In genomic region chr9:62724175-62724574, GRCm38 (mm10) we compare ENCODE assay signal across 23 mouse cellular contexts. TPM values are rescaled to one million over a fixed set of nuclear protein-coding genes. Genes with fewer than 3 reads are reported as not detected.
DNase-seq lines count a peak whose midpoint lies in the region; ATAC-seq and TF ChIP-seq lines count a peak whose summit lies in the region.
"Had no signal": no experiment of that assay in that cellular context is flagged by ENCODE, and none has a peak within 500 bp of the region (broad histone marks: within the 10 kb centered on the region; RNA-seq: fewer than 3 reads in every experiment).

No protein-coding gene starts in this region.

- peaks cover 23% of the 10 kb centered on the region for H3K4me1 ChIP-seq in heart, embryonic 12.5 days (replicated peaks)
- peaks cover 42% of the 10 kb centered on the region for H3K4me1 ChIP-seq in embryonic facial prominence, embryonic 10.5 days
- peaks cover 42% of the 10 kb centered on the region for H3K4me1 ChIP-seq in limb, embryonic 11.5 days (ENCODE audit: control insufficient read depth, insufficient read depth, low read length)
- H3K4me1 ChIP-seq in limb, embryonic 14.5 days (ENCODE audit: control insufficient read depth, insufficient read depth, low read length): peaks cover 43% of the 10 kb centered on the region
- no peaks in the 10 kb centered on the region for H3K4me1 ChIP-seq in midbrain, embryonic 14.5 days (ENCODE audit: control insufficient read depth, insufficient read depth, low read length)
- peaks cover 2% of the 10 kb centered on the region; the same call in 1 of the 2 replicates for H3K4me1 ChIP-seq in midbrain, embryonic 13.5 days (replicated peaks)

- H3K4me2 ChIP-seq in heart, embryonic 12.5 days: no peak overlapping the region
- H3K4me2 ChIP-seq in limb, embryonic 11.5 days (ENCODE audit: low read depth, severe bottlenecking): no peak overlapping the region
- H3K4me2 ChIP-seq in limb, embryonic 14.5 days (replicated peaks; ENCODE audit: low read depth, low read length, severe bottlenecking): no peak overlapping the region
- H3K4me2 ChIP-seq in midbrain, embryonic 14.5 days (ENCODE audit: low read length): no peak overlapping the region
- no peak overlapping the region for H3K4me2 ChIP-seq in midbrain, embryonic 13.5 days (replicated peaks)
- H3K4me2 ChIP-seq: embryonic facial prominence, embryonic 13.5 days; forebrain, embryonic 13.5 days; hindbrain, embryonic 13.5 days had no signal

- no peak overlapping the region for H3K9ac ChIP-seq in heart, embryonic 12.5 days
- no peak overlapping the region for H3K9ac ChIP-seq in limb, embryonic 11.5 days (ENCODE audit: low read length)
- H3K9ac ChIP-seq in limb, embryonic 14.5 days (ENCODE audit: low read depth, low read length, severe bottlenecking): no peak overlapping the region
- no peak overlapping the region for H3K9ac ChIP-seq in midbrain, embryonic 14.5 days (replicated peaks; ENCODE audit: low read length)
- no peak overlapping the region for H3K9ac ChIP-seq in midbrain, embryonic 13.5 days (replicated peaks)
- H3K9ac ChIP-seq: embryonic facial prominence, embryonic 13.5 days; forebrain, embryonic 13.5 days; forebrain, postnatal 0 days; hindbrain, embryonic 13.5 days had no signal

- H3K36me3 ChIP-seq in heart, embryonic 12.5 days: no peaks in the 10 kb centered on the region
- H3K36me3 ChIP-seq in embryonic facial prominence, embryonic 10.5 days (replicated peaks): no peaks in the 10 kb centered on the region
- H3K36me3 ChIP-seq in limb, embryonic 11.5 days (ENCODE audit: control insufficient read depth, insufficient read depth, low read length): no peaks in the 10 kb centered on the region
- H3K36me3 ChIP-seq in limb, embryonic 14.5 days (ENCODE audit: control insufficient read depth, insufficient read depth, low read length): no peaks in the 10 kb centered on the region
- no peaks in the 10 kb centered on the region for H3K36me3 ChIP-seq in midbrain, embryonic 14.5 days (ENCODE audit: control insufficient read depth, insufficient read depth, low read length)
- H3K36me3 ChIP-seq in midbrain, embryonic 13.5 days: no peaks in the 10 kb centered on the region
- H3K36me3 ChIP-seq: embryonic facial prominence, embryonic 13.5 days; heart, embryonic 10.5 days; hindbrain, embryonic 13.5 days had no signal

- 88% methylated on average over 9 of the region's 9 CpGs for WGBS in heart, embryonic 12.5 days
- 90% methylated on average over 9 of the region's 9 CpGs for WGBS in embryonic facial prominence, embryonic 10.5 days
- WGBS in limb, embryonic 11.5 days: 59% methylated on average over 9 of the region's 9 CpGs
- 36% methylated on average over 9 of the region's 9 CpGs for WGBS in limb, embryonic 14.5 days
- WGBS in midbrain, embryonic 14.5 days: 91% methylated on average over 9 of the region's 9 CpGs
- WGBS in midbrain, embryonic 13.5 days: 92% methylated on average over 9 of the region's 9 CpGs

- TF ChIP-seq POLR2A in limb, embryonic 14.5 days (IDR thresholded peaks at IDR 0.05; ENCODE audit: borderline replicate concordance, extremely low read depth, insufficient read depth, insufficient read length): no peak

- H3K27ac ChIP-seq in heart, embryonic 12.5 days (ENCODE audit: poor library complexity, severe bottlenecking): no peak overlapping the region
- H3K27ac ChIP-seq in embryonic facial prominence, embryonic 10.5 days (replicated peaks): peak overlapping the region; percentile 27; the same call in 1 of the 2 replicates
- H3K27ac ChIP-seq in limb, embryonic 11.5 days (replicated peaks; ENCODE audit: low read depth, low read length): peak overlapping the region; percentile 53
- peak overlapping the region; percentile 67 for H3K27ac ChIP-seq in limb, embryonic 14.5 days (replicated peaks; ENCODE audit: low read depth, low read length)
- H3K27ac ChIP-seq in midbrain, embryonic 14.5 days (replicated peaks; ENCODE audit: low read depth, low read length): no peak overlapping the region
- H3K27ac ChIP-seq in midbrain, embryonic 13.5 days: no peak overlapping the region
- H3K27ac ChIP-seq: embryonic facial prominence, embryonic 13.5 days; forebrain, embryonic 13.5 days; heart, adult 2 months; heart, embryonic 10.5 days; hindbrain, embryonic 13.5 days had no signal

- ATAC-seq in heart, embryonic 12.5 days (ENCODE audit: insufficient number of reproducible peaks, low FRiP score): no peak
- no peak for ATAC-seq in limb, embryonic 11.5 days (ENCODE audit: insufficient number of reproducible peaks, low FRiP score, low TSS enrichment, low read depth)
- no peak for ATAC-seq in limb, embryonic 14.5 days (ENCODE audit: low FRiP score, low read depth)
- ATAC-seq in midbrain, embryonic 14.5 days (ENCODE audit: low FRiP score, low TSS enrichment): no peak
- ATAC-seq in midbrain, embryonic 13.5 days: no peak
- ATAC-seq: activated CD4-positive, CD25-positive, alpha-beta regulatory T cell, adult 4 months; forebrain, embryonic 13.5 days; forebrain, postnatal 0 days; hindbrain, embryonic 16.5 days had no signal

- peak; percentile 75 for DNase-seq in heart, adult 11 months
- no peak for DNase-seq in embryonic facial prominence, embryonic 10.5 days (ENCODE audit: low spot score)
- peak; percentile 41 for DNase-seq in limb, embryonic 11.5 days (ENCODE audit: low spot score)
- no peak for DNase-seq in limb, embryonic 14.5 days (ENCODE audit: low spot score)
- DNase-seq in frontal cortex, adult 2 months (ENCODE audit: extremely low spot score in 1 of 2, low spot score in 1 of 2): no peak
- DNase-seq in midbrain, embryonic 14.5 days: no peak
- DNase-seq: adrenal gland, adult 8-10 months; adrenal gland, postnatal 25 days; cerebellum, adult 18-20 months; cerebellum, adult 9-10 months; cerebellum, postnatal 25 days; forebrain, postnatal 0 days; gastrocnemius, postnatal 25 days; heart, adult 2 months had no signal

- no peak overlapping the region for H3K4me3 ChIP-seq in heart, embryonic 12.5 days
- no peak overlapping the region for H3K4me3 ChIP-seq in embryonic facial prominence, embryonic 10.5 days
- no peak overlapping the region for H3K4me3 ChIP-seq in limb, embryonic 11.5 days (ENCODE audit: low read depth, low read length)
- H3K4me3 ChIP-seq in limb, embryonic 14.5 days (replicated peaks; ENCODE audit: low read length): no peak overlapping the region
- H3K4me3 ChIP-seq in midbrain, embryonic 14.5 days (replicated peaks; ENCODE audit: low read depth, low read length): no peak overlapping the region
- no peak overlapping the region for H3K4me3 ChIP-seq in midbrain, embryonic 13.5 days (replicated peaks)
- H3K4me3 ChIP-seq: embryonic facial prominence, embryonic 13.5 days; erythroblast, embryonic 14.5 days; forebrain, embryonic 13.5 days; heart, adult 2 months; heart, embryonic 10.5 days; hindbrain, embryonic 13.5 days had no signal

- H3K9me3 ChIP-seq in heart, embryonic 12.5 days (replicated peaks): no peaks in the 10 kb centered on the region
- no peaks in the 10 kb centered on the region for H3K9me3 ChIP-seq in embryonic facial prominence, embryonic 10.5 days
- no peaks in the 10 kb centered on the region for H3K9me3 ChIP-seq in limb, embryonic 11.5 days (ENCODE audit: control insufficient read depth, low read length)
- H3K9me3 ChIP-seq in limb, embryonic 14.5 days (ENCODE audit: control insufficient read depth, low read length): no peaks in the 10 kb centered on the region
- no peaks in the 10 kb centered on the region for H3K9me3 ChIP-seq in midbrain, embryonic 14.5 days (ENCODE audit: control insufficient read depth, low read length)
- no peaks in the 10 kb centered on the region for H3K9me3 ChIP-seq in midbrain, embryonic 13.5 days
- H3K9me3 ChIP-seq: embryonic facial prominence, embryonic 13.5 days; forebrain, embryonic 13.5 days; heart, embryonic 10.5 days; hindbrain, embryonic 13.5 days had no signal

- H3K27me3 ChIP-seq in heart, embryonic 12.5 days (replicated peaks): no peaks in the 10 kb centered on the region
- 0 out of 2 replicates have a peak, but pooled peaks cover 5% of the 10 kb centered on the region for H3K27me3 ChIP-seq in embryonic facial prominence, embryonic 10.5 days (replicated peaks; ENCODE audit: low read depth, poor library complexity, severe bottlenecking)
- no peaks in the 10 kb centered on the region for H3K27me3 ChIP-seq in limb, embryonic 11.5 days (ENCODE audit: control insufficient read depth, insufficient read depth, low read length)
- no peaks in the 10 kb centered on the region for H3K27me3 ChIP-seq in limb, embryonic 14.5 days (ENCODE audit: control insufficient read depth, insufficient read depth, low read length)
- H3K27me3 ChIP-seq in midbrain, embryonic 14.5 days (ENCODE audit: control insufficient read depth, insufficient read depth, low read length): no peaks in the 10 kb centered on the region
- 0 out of 2 replicates have a peak, but pooled peaks cover 2% of the 10 kb centered on the region for H3K27me3 ChIP-seq in midbrain, embryonic 13.5 days
- H3K27me3 ChIP-seq: embryonic facial prominence, embryonic 13.5 days; forebrain, embryonic 13.5 days; hindbrain, embryonic 13.5 days had no signal

RNA-seq across cellular contexts. Expression of gene Itga11, which starts 46.5 kb away (rescaled TPM):
- 0.71 and 1.00 TPM in 2 replicates for polyA plus RNA-seq in heart, embryonic 12.5 days (2016; fragmentation: Nextera tagmentation; extraction: Ambion mirVana)
- 2.0 and 2.2 TPM in 2 replicates for polyA plus RNA-seq in embryonic facial prominence, embryonic 10.5 days (2016; fragmentation: Nextera tagmentation; extraction: Ambion mirVana)
- 3.5 and 4.2 TPM in 2 replicates for polyA plus RNA-seq in limb, embryonic 11.5 days (2014; fragmentation: Nextera tagmentation; extraction: Ambion mirVana)
- polyA plus RNA-seq in limb, embryonic 14.5 days (2012; rRNA removed): 18.2 and 24.2 TPM in 2 replicates
- polyA plus RNA-seq in limb, embryonic 14.5 days (2014; fragmentation: Nextera tagmentation; extraction: Ambion mirVana): 11.6 and 13.5 TPM in 2 replicates
- polyA plus RNA-seq in frontal cortex, adult 2 months (2012; rRNA removed): 0.76 and 0.90 TPM in 2 replicates
- 0.27 and 1.8 TPM in 2 replicates for polyA plus RNA-seq in midbrain, embryonic 14.5 days (2014; fragmentation: Nextera tagmentation; extraction: Ambion mirVana)
- 1.4 and 1.7 TPM in 2 replicates for polyA plus RNA-seq in midbrain, embryonic 13.5 days (2015; fragmentation: Nextera tagmentation; extraction: Ambion mirVana)
- polyA plus RNA-seq: erythroblast, embryonic 14.5 days had no signal

Comparison
In these comparisons a context has a peak if more than half of its experiments do, and no peak if none do; other contexts are left out.
1. DNase-seq: peak in heart, adult 11 months (single experiment) and limb, embryonic 11.5 days (single experiment); none in embryonic facial prominence, embryonic 10.5 days (single experiment), limb, embryonic 14.5 days (single experiment), frontal cortex, adult 2 months (0 of 2) and midbrain, embryonic 14.5 days (single experiment).
2. H3K27ac ChIP-seq: peak in embryonic facial prominence, embryonic 10.5 days (single experiment), limb, embryonic 11.5 days (single experiment) and limb, embryonic 14.5 days (single experiment); none in heart, embryonic 12.5 days (single experiment), midbrain, embryonic 14.5 days (single experiment) and midbrain, embryonic 13.5 days (single experiment).